Mouse (Mus musculus) ovary, postnatal 36 days (tissue): ENCODE results near the gene Phf8.
"Not testable (repeated sequence)": the region's sequence is repeated elsewhere in the genome, so short reads cannot be mapped to it uniquely, and the experiment has no call there.

Experiments used
- DNase-seq: peaks from one replicate; pipeline ENCODE4 v3.0.0; 2022; ENCODE audit warnings: low spot score, mixed read lengths

Phf8 gene

DNA sequence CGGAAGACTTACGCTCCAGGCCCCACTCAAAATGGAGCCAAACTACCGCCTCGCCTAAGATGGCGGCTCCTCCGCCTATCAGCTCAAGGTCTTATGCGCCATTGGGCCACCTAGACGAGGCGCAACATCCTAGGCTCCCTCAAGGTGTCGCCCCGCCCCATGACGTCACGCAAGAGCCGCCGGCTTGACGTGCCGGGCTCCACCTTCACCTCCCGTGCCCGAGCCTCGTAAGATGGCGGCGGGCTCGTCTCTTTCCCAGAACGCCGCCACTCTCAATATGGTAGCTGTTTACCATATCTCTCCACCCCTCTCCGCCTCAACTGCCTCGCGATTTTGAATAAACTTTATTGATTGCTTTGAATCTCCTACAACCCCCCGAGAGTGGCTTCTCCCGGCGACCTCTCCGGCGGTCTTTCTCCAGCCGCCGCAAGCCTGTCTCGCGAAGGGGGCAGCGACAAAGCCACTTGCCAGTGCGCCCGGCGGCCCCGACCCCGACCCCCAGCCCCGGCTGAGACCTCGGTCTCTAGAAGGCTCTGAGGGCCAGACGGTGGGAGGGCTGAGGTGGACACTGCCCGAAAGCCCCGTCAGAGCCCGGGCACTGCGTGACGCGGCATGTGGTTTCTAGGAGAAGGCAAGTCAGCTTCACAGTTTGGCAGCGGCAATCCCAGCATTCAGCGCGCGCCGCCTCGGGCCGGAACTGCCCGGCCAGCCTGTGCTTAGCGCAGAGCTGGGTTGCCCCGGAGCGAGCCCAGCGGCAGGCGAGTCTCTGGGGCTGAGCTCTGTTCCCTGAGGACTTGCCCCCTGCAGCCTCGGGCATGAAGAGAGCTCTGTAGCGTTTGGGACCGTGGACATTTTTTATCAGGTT, at the start of gene Phf8:
Gene Phf8, plus strand, starts transcription at position 215 of the 865 bp plus-strand sequence.
- DNase-seq: peak; percentile 94

DNA sequence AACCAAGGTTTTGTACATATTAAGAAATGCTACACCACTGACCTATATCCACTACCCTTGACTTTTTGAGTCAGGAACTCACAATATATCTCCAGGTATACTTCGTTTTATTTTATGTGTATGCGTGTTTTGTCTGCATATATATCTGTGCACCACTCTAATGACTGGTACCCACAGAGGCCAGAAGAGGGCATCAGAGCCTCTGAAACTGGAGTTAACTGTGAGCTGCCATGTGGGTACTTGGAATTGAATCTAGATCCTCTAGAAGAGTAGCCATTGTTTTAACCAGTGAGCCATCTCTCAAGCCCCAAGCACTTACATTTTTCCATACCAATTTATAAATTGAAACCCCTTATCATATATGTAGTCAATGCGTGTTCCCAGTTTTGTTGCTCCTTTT, 32.3 kb upstream of the Phf8 start:
- no peak for DNase-seq

DNA sequence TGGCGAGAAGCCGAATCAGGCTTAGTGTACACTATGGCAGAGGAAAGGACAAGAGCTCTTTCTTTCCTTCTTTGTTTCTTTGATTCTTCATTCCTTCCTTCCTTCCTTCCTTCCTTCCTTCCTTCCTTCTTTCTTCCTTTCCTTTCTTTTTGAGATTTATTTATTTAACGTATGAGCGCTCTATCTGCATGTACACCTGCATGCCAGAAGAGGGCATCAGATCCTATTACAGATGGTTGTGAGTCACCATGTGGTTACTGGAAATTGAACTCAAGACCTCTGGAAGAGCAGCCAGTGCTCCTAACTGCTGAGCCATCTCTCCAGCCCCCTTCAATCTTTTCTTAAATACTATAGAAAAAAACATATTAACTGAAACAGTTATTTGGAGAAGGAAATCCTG, 27.2 kb upstream of the Phf8 start:
- DNase-seq: not testable (repeated sequence)

DNA sequence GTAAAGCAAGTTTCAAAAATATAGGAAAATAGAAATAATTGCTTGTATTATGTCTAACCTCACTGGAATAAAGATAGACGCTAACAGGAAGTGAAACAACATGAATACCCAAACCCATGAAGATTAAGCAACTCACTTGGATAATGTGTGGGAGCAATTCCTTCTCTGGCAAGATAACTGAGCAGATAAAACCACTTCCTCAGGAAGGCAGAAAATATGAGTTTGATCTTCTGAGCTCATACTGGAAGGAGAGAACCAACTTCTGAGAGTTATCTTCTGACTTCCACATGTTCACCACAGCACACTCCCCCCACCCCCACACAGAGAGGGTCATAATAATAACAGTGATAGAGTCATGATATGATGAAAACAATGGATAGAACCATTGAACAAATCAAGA, 23.9 kb upstream of the Phf8 start:
- no peak for DNase-seq

DNA sequence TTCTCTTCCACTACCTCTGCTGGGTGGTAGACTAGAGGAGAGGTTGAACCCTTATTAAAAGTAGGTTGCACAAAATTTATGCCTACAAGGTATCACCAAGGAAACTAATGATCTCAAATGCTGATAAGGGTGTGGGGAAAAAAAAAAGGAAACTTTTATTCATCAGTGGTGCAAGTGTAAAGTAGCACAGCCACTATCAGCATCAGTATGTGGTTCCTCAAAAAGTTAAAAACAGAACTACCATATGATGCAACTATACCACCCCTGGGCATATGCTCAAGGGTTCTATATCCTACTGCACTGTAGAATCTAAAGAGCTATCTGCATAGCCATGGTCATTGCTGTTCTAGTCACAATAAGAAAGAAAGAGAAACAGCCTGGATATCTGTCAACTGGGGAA, 11.9 kb upstream of the Phf8 start:
- no peak for DNase-seq

DNA sequence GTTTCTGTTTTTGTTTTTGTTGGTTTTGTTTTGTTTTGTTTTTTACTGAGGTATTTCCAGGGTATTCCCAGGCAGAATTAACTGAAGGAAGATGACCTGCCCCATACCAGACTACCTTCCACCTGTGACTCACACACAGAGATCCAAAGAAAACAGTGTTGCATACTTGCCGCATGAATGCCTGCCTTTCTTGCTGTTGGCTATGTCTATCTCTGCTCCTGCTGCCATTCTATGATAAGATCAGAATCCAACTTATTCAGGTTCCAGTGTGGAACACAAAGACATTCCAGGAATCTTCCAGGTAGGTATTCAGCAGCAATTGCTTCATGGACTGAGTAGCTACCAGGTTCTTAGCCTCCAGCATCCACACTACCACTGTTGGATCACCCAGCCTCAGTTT, 10.6 kb upstream of the Phf8 start:
- no peak for DNase-seq

DNA sequence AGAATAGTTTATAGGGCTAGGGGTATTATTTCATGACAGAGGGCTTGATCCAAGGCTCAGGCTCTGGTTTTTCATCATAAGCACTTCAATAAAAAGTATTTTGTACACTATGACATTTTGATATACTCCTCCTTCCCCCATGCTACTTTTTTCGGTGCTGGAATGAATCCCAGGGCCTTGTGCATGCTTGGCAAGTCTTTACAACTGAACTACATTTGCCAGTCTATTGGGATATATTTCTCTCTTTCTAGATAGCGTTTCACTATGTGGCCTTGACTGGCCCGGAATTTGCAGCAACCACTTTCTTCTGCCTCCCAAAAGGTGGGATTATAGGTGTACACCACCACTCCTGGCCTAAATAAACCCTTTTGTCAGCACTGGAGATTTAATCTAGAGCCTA, 7.4 kb upstream of the Phf8 start:
- DNase-seq: no peak

DNA sequence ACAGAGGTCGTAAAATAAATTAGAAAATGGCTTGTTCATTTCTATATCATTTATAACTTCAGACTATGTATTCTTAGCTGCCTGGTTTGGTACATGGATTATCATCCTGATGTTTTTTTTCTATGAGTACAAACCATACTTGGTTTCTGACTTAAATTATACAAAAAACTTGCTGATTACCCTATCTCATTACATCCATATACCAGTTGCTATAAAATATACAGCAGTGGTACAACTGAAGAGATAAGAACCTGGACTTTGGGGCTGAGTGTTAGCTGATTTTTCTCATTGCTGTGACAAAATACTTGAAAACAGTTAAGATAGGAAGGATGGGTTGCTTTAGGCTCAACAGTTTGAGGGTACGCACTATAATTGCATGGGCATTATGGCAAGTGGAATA, 6.8 kb upstream of the Phf8 start:
- DNase-seq: no peak

DNA sequence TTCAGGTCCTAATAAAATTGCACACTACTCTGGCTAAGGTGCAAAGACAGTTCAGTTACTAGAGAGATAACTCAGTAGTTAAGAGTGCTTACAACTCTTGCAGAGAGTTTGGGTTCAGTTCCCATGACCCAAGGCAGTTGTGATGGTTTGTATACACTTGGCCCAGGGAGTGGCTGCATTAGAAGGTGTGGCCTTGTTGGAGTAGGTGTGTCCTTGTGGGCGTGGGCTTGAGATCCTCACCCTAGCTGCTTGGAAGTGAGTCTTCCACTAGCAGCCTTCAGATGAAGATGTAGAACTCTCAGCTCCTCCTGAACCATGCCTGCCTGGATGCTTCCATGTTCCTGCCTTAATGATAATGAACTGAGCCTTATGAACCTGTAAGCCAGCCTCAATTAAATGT, 2.3 kb upstream of the Phf8 start:
- no peak for DNase-seq

DNA sequence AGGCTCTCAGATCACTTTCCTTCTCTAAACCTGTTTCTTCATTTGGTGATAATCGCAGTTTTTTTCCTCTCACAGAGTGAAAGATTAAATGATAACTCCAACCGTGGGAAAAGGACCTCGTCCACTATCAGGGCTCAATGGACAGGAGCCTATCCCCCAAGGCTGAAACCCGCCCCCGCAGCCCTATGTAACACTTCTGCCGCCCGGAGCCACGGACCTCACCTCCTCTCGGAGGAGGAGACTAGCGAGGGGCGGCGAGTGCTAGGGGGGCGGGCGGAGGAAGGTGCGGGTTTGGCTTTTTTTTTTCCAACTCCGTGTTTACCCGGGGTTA, 380 bp upstream of the Phf8 start:
- DNase-seq: no peak

DNA sequence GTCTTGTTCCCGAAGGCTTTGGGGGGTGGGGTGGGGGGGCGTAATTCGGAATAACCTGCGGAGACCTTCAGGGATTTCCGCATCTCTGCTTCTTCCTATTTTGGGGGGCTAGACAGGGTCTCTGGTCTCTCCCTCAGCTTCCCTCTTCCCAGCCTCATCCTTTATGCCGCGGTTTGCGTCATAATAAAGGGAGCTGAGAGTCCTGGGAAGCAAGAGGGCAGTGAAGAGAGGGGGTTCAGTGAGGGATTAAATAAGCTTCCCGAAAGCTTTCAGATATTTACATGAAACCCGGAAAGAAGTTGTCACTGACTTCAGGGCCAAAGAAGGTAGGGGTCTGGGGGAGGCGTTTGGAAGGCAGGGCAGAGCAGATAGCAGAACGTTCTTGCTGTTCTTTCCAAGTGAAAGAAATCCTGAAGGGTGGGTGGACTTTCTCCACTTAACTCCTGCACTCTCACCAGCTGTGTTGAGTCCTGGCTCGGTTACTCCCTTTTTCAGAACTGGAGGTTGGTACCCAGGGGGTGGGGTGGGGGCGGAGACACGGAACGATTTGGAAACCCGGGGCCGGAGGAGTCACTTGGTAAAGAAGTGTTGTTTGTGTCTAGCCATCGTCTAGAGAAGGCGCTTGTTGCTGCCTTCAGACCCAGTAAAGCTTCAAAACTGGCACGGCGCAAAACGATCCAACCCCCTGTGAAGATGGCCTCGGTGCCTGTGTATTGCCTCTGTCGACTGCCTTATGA, 1.5 kb downstream of the Phf8 start:
- peak; percentile 34 for DNase-seq

DNA sequence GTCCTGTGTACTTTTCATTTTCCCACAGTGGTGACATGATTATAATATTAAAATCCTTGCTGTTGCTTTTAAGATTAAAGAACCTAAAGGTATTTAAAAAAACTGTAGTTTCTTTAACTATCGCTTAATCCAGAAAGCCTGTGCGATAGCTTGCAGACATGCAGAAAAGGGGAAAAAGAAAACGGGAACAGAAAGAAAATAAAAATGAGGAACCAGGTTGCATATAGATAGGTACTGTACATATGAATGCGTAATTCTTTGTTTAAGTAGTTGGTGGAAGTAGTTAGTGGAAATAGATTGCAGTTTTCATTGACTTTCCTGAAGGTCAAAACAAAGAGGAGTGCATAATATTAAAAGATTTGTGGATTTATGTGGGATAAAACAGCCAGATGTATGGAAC, 32.9 kb downstream of the Phf8 start:
- no peak for DNase-seq

DNA sequence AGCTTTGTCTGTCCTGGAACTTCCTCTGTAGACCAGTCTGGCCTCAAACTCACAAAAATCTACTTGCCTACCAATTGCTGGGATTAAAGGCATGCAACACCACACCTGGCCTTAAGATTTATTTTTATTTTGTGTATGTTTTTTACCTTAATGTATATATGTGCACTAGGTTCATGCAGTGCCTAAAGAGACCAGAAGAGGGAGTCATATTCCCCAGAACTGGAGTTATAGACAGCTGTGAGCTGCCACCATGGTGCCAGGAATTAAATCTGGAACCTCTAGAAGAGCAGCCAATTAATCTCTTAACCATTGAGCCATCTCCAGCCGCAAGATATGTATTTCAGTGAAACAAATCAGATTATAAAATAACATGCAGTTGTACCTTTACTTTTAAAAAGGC, 54.7 kb downstream of the Phf8 start:
- no peak for DNase-seq

DNA sequence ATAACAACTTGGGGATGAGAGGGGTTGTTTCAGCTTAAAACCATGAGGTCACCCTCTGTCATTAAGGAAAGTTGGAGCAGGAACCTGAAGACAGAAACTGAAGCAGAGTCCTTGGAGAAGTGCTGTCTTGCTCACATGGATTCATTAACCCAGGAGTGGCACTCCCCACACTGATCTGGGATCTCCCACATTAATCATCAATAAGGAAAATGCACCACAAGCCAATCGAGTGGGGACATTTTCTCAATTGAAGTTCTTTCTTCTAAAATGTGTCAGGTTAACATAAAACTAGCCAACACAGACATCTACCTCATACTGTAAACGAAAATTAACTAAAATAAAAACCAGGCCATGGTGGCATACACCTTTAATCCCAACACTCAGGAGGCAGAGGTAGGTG, 122.9 kb downstream of the Phf8 start:
- no peak for DNase-seq

DNA sequence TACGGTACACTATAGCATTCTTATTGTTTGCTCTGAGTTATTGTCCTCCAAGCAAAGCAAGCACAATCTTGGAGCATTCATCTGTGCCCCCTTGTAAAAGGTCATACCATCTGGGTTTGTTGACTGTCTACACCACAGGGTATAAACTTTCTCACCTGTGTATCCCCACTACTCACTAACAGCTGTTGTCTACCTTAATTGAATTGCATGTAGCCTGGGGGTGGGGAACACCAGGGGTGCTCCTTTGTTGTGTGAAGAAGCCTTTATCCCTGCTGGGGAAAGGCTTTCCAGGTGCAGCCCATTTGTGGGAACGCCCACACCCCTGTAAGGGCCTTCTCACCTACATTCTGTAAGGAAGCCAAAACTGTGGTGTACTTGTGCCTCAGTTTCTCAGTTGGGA, 133.3 kb downstream of the Phf8 start:
- DNase-seq: no peak

DNA sequence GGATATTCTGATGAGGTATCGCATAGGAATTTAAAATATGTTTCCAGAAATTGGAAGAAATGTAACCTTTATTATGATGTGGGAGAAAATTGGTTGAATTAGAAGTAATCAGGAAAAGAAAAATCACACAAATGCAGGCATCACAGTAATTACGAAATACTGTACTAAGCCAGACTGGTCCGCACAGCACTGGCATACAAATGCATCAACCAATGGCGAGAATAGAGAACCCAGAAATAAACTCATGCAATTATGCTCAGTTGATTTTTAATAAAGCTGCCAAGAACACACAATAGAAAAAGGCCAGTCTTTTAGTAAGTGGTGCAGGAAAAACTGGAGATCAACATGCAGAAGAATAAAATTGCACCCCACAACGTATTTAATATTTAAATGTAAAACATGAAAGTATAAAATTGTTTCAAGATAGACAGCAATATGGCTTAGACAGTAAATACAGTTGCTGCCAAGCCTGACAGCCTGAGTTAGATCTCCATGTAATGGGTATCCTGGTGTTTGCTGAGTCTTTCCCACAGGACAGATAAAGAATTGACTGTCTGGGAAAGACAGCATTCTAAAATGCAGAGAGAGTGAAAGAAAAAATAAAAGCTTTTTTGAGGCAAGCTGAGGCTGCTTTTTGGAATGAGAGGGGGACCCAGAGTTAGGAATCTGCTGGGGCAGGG, 154.2 kb downstream of the Phf8 start:
- DNase-seq: no peak
